8 mouse cellular contexts compared by ENCODE assay signal in the genomic region with DNA sequence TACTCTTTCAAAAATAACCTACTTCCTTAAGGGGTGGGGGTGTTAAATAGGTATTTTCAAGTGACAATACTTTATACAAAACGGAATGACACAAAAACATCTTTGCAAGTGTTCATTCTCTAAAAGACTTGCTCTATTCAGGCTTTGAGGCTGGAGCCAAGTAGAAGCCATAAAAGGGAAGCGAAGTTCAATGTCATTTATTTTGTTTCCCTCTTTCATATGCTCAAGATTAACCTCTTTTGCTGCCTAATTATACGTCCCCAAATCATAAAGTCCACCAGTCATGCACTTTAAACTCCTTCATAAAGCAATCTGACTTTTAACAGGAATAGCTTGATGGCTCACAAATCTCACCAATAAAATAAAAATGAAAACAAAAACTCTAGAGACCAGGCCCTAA. TPM values are rescaled to one million over a fixed set of nuclear protein-coding genes. Genes with fewer than 3 reads are reported as not detected.
DNase-seq lines count a peak whose midpoint lies in the region; ATAC-seq and TF ChIP-seq lines count a peak whose summit lies in the region.

No protein-coding gene starts in this region.

- intact Hi-C loops in gastrocnemius, adult 2 months (cut with DNase I): loop anchor here (2.0 to 5.0 kb wide), 3 partner anchors 50 to 146 kb away; partner anchors contain the start of gene Srek1

- H3K4me3 ChIP-seq in gastrocnemius, adult 2 months: peak overlapping the region; percentile 78
- peak overlapping the region; percentile 90 for H3K4me3 ChIP-seq in forebrain, embryonic 14.5 days (ENCODE audit: low read depth, low read length)
- H3K4me3 ChIP-seq in liver, embryonic 14.5 days (ENCODE audit: insufficient read depth in 1 of 2, low read depth in 2 of 2, low read length in 2 of 2): peak overlapping the region; percentile 94 to 99; a peak in 3 of 4 replicates

- H3K9ac ChIP-seq in forebrain, embryonic 14.5 days (ENCODE audit: low read length): peak overlapping the region; percentile 98
- H3K9ac ChIP-seq in liver, embryonic 14.5 days (replicated peaks): peak overlapping the region; percentile 92

- peak overlapping the region; percentile 97 for H3K27ac ChIP-seq in gastrocnemius, adult 2 months
- H3K27ac ChIP-seq in forebrain, embryonic 14.5 days (ENCODE audit: low read depth, low read length): no peak overlapping the region
- no peak overlapping the region for H3K27ac ChIP-seq in liver, embryonic 14.5 days

- DNase-seq in gastrocnemius, adult 2 months: no peak
- DNase-seq in gastrocnemius, postnatal 10 days: no peak
- peak; percentile 32 for DNase-seq in 416B (ENCODE audit: low read depth)
- no peak for DNase-seq in forebrain, embryonic 14.5 days (ENCODE audit: low spot score)
- no peak for DNase-seq in liver, embryonic 14.5 days (ENCODE audit: low read depth in 3 of 3, low spot score in 3 of 3)
- DNase-seq in layer of hippocampus, postnatal 36 days: no peak
- DNase-seq in thymus, adult 18-20 months: no peak

- H3K4me2 ChIP-seq in forebrain, embryonic 14.5 days (ENCODE audit: low read length): peak overlapping the region; percentile 80
- peak overlapping the region; percentile 88 for H3K4me2 ChIP-seq in liver, embryonic 14.5 days (ENCODE audit: low read depth)

- H3K36me3 ChIP-seq in forebrain, embryonic 14.5 days (ENCODE audit: control insufficient read depth, insufficient read depth, low read length): no peaks in the 10 kb centered on the region
- no peaks in the 10 kb centered on the region for H3K36me3 ChIP-seq in liver, embryonic 14.5 days (replicated peaks; ENCODE audit: control insufficient read depth, insufficient read depth, low read depth)

- WGBS in forebrain, embryonic 14.5 days: 5% methylated on average over 3 of the region's 3 CpGs
- WGBS in liver, embryonic 14.5 days (ENCODE audit: insufficient replicate concordance): 37% methylated on average over 3 of the region's 3 CpGs

- no peaks in the 10 kb centered on the region for H3K9me3 ChIP-seq in forebrain, embryonic 14.5 days (replicated peaks; ENCODE audit: control insufficient read depth, low read length)
- H3K9me3 ChIP-seq in liver, embryonic 14.5 days (ENCODE audit: control insufficient read depth, low read length): no peaks in the 10 kb centered on the region

- TF ChIP-seq CTCF in gastrocnemius, adult 2 months (IDR thresholded peaks at IDR 0.05): no peak
- no peak for TF ChIP-seq CTCF in liver, embryonic 14.5 days (IDR thresholded peaks at IDR 0.05; ENCODE audit: low read depth)

- H3K27me3 ChIP-seq in forebrain, embryonic 14.5 days (replicated peaks; ENCODE audit: control insufficient read depth, insufficient read depth, low read length): 0 out of 2 replicates have a peak, but pooled peaks cover 4% of the 10 kb centered on the region
- peaks cover 3% of the 10 kb centered on the region; the same call in 1 of the 2 replicates for H3K27me3 ChIP-seq in liver, embryonic 14.5 days (ENCODE audit: control insufficient read depth, insufficient read depth, low read length)

- no peak for ATAC-seq in forebrain, embryonic 14.5 days
- ATAC-seq in liver, embryonic 14.5 days (ENCODE audit: insufficient read depth): no peak
- no peak for ATAC-seq in megakaryocyte-erythroid progenitor cell, adult 5-6 weeks (replicated peaks; ENCODE audit: low FRiP score, low TSS enrichment, poor library complexity, severe bottlenecking)

- H3K4me1 ChIP-seq in forebrain, embryonic 14.5 days (ENCODE audit: control insufficient read depth, insufficient read depth, low read length): peaks cover 28% of the 10 kb centered on the region
- peaks cover 0 to 4% of the 10 kb centered on the region in 2 experiments; a peak in 2 of 4 replicates for H3K4me1 ChIP-seq in liver, embryonic 14.5 days (replicated peaks; ENCODE audit: control insufficient read depth in 2 of 2, insufficient read depth in 2 of 2, low read length in 1 of 2)

- TF ChIP-seq EP300 in liver, embryonic 14.5 days (IDR thresholded peaks at IDR 0.05; ENCODE audit: low read depth): no peak

RNA-seq across cellular contexts. Expression of gene Erbin, which starts 1.9 kb away (rescaled TPM):
- 10 to 100 TPM; 40.6 to 45.3 TPM for total RNA-seq in gastrocnemius, adult 2 months (2021)
- total RNA-seq in gastrocnemius, postnatal 10 days (2021): 10 to 100 TPM; 60.3 to 61.9 TPM
- polyA plus RNA-seq in forebrain, embryonic 14.5 days (2014; fragmentation: Nextera tagmentation; extraction: Ambion mirVana): 16.5 and 18.9 TPM in 2 replicates
- polyA plus RNA-seq in liver, embryonic 14.5 days (2012; rRNA removed): 3.6 and 5.5 TPM in 2 replicates
- polyA plus RNA-seq in liver, embryonic 14.5 days (2014; fragmentation: Nextera tagmentation; extraction: Ambion mirVana): 7.5 and 8.0 TPM in 2 replicates
- 70.5 and 87.2 TPM in 2 replicates for total RNA-seq in megakaryocyte-erythroid progenitor cell, adult 5-6 weeks (2014; fragmentation: Nextera tagmentation)
- total RNA-seq in megakaryocyte-erythroid progenitor cell, adult 5-6 weeks (2017): 111 and 152 TPM in 2 replicates
- total RNA-seq in layer of hippocampus, postnatal 36 days (2021): 10 to 100 TPM; 43.0 to 44.8 TPM
